Mouse (Mus musculus) neural tube, embryonic 14.5 days (tissue): ENCODE data around the gene Pitpna. TPM values are rescaled to one million over a fixed set of nuclear protein-coding genes. Genes with fewer than 3 reads are reported as not detected.

Experiments
- ATAC-seq: fragments of 200-750 bp; cut with Nextera tagmentation; 2 replicates; pipeline ENCODE4 v1.8.0; 2017; ENCODE audit warnings: low read depth, mild to moderate bottlenecking, moderate TSS enrichment, moderate library complexity
- H3K27ac ChIP-seq: fragments of 300-500 bp; sonication (generic); 2 replicates; pipeline ENCODE4 v1.5.1; 2014; ENCODE audit warnings: low read depth, mild to moderate bottlenecking, control low read depth, low read length, moderate library complexity, mixed read lengths
- H3K27me3 ChIP-seq: fragments of 300-500 bp; sonication (generic); 2 replicates; pipeline ENCODE4 v1.6.1; 2014; ENCODE audit warnings: low read length; ENCODE audit not compliant: control insufficient read depth, insufficient read depth
- H3K36me3 ChIP-seq: fragments of 300-500 bp; sonication (generic); 2 replicates; pipeline ENCODE4 v1.6.1; 2014; ENCODE audit warnings: low read length, mixed read lengths; ENCODE audit not compliant: control insufficient read depth, insufficient read depth
- H3K4me1 ChIP-seq: fragments of 300-500 bp; sonication (generic); 2 replicates; pipeline ENCODE4 v1.6.1; 2014; ENCODE audit warnings: low read length; ENCODE audit not compliant: control insufficient read depth, insufficient read depth
- H3K4me2 ChIP-seq: fragments of 300-500 bp; sonication (generic); 2 replicates; pipeline ENCODE4 v1.6.1; 2014; ENCODE audit warnings: mild to moderate bottlenecking, low read depth, low read length, control low read depth
- H3K4me3 ChIP-seq: fragments of 300-500 bp; sonication (generic); 2 replicates; pipeline ENCODE4 v1.5.1; 2014; ENCODE audit warnings: low read depth, low read length, control low read depth, mixed read lengths
- H3K9ac ChIP-seq: fragments of 300-500 bp; sonication (generic); replicated peaks from 2 replicates; pipeline ENCODE4 v1.6.1; 2014; ENCODE audit warnings: low read depth, mild to moderate bottlenecking, control low read depth, low read length, mixed read lengths
- H3K9me3 ChIP-seq: fragments of 300-500 bp; sonication (generic); 2 replicates; pipeline ENCODE4 v1.6.1; 2016; ENCODE audit warnings: low read length; ENCODE audit not compliant: control insufficient read depth
- WGBS: fragments of 180-500 bp; shearing (Covaris S2); extraction: QIAGEN DNeasy Blood & Tissue Kit; methylation state at CpG from one replicate; pipeline ENCODE4 v1.1.7; 2014; 5-methylcytosine and 5-hydroxymethylcytosine counted together
- polyA plus RNA-seq: library from polyadenylated mRNA; unstranded; fragments of >200 nt; fragmentation: Nextera tagmentation; extraction: Ambion mirVana; gene quantifications from 2 replicates; pipeline ENCODE4 v1.2.1, GENCODE M21; 2014

Pitpna gene
- polyA plus RNA-seq, 1 experiment from 2014 or later, result 128 TPM

DNA sequence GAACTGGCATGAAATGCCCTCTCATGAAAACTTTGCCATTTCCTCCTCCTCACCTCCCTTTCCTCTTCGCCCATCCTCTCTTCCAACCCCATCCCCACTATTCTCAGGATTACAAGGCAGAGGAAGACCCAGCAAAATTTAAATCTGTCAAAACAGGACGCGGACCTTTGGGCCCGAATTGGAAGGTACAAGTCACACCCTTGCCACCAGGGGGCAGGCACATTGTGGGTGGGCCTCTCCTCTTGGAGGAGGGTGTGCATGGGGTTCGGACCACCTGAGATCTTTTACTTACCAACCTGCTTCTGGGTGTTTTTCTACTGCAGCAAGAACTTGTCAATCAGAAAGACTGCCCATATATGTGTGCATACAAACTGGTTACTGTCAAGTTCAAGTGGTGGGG is 31.2 kb downstream of the Pitpna start:
- H3K4me3 ChIP-seq, result no peak overlapping the region
- H3K36me3 ChIP-seq, result peaks cover 45% of the 10 kb centered on the region
- H3K27ac ChIP-seq, result no peak overlapping the region
- ATAC-seq, result no peak
- H3K9ac ChIP-seq, result no peak overlapping the region
- 84% methylated on average over 5 of the region's 5 CpGs for WGBS
- H3K9me3 ChIP-seq, result no peaks in the 10 kb centered on the region
- H3K4me1 ChIP-seq, result no peaks in the 10 kb centered on the region
- H3K27me3 ChIP-seq, result no peaks in the 10 kb centered on the region
- no peak overlapping the region for H3K4me2 ChIP-seq

DNA sequence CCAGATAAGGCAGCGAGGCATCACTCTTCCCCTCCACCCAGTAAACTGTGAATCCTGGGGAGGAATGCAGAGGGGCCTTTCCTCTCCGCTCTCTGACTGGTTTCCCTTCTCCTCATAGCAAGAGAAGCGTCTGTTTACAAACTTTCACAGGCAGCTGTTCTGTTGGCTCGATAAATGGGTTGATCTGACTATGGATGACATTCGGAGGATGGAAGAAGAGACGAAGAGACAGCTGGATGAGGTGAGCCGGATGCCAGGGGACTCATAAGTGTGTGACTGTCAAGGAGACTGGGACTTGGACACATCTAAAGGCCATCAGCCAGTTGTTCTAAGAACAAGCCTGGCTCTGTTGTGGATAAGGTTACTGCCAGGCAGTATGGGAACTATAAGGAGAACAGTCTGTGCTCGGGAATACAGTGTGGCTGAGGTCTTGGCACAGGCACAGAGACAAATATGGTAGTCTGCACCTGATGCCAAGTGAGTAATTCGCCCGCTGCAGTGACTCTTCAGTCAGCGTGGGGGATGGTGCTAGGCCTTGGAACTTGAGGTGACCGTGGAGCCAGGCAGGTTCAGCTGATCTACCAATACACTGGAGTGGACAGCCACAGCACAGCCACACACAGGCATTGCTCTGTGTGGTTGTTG is 32.4 kb downstream of the Pitpna start:
- H3K4me1 ChIP-seq, result no peaks in the 10 kb centered on the region
- ATAC-seq, result no peak
- no peak overlapping the region for H3K9ac ChIP-seq
- H3K4me2 ChIP-seq, result no peak overlapping the region
- no peaks in the 10 kb centered on the region for H3K27me3 ChIP-seq
- peaks cover 46% of the 10 kb centered on the region for H3K36me3 ChIP-seq
- no peak overlapping the region for H3K27ac ChIP-seq
- 93% methylated on average over 12 of the region's 12 CpGs for WGBS
- H3K4me3 ChIP-seq, result no peak overlapping the region
- H3K9me3 ChIP-seq, result no peaks in the 10 kb centered on the region

DNA sequence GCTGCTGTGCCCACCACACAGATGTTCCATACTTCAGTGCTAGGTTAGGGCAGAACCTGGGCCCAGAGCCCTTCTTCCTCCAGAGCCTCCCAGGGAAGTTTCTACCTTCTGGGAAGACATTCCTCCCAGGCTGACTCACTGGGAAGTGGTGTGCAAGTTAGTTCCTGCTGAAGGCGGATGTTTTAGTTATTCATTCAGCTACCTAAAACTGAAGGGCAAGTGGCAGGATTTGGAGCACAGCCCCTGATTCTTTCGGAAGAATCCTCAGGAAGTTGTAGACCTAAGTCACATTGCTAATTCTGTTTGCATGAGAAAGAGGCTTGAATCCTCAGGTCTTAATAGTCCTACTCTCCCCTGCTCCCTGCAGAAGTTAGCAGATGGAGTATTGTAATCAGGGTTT is 33.5 kb downstream of the Pitpna start:
- no peak overlapping the region for H3K4me3 ChIP-seq
- H3K27ac ChIP-seq, result no peak overlapping the region
- H3K36me3 ChIP-seq, result peaks cover 51% of the 10 kb centered on the region
- H3K27me3 ChIP-seq, result no peaks in the 10 kb centered on the region
- no peaks in the 10 kb centered on the region for H3K9me3 ChIP-seq
- no peaks in the 10 kb centered on the region for H3K4me1 ChIP-seq
- H3K9ac ChIP-seq, result no peak overlapping the region
- 86% methylated on average over 2 of the region's 2 CpGs for WGBS
- H3K4me2 ChIP-seq, result no peak overlapping the region
- ATAC-seq, result no peak

DNA sequence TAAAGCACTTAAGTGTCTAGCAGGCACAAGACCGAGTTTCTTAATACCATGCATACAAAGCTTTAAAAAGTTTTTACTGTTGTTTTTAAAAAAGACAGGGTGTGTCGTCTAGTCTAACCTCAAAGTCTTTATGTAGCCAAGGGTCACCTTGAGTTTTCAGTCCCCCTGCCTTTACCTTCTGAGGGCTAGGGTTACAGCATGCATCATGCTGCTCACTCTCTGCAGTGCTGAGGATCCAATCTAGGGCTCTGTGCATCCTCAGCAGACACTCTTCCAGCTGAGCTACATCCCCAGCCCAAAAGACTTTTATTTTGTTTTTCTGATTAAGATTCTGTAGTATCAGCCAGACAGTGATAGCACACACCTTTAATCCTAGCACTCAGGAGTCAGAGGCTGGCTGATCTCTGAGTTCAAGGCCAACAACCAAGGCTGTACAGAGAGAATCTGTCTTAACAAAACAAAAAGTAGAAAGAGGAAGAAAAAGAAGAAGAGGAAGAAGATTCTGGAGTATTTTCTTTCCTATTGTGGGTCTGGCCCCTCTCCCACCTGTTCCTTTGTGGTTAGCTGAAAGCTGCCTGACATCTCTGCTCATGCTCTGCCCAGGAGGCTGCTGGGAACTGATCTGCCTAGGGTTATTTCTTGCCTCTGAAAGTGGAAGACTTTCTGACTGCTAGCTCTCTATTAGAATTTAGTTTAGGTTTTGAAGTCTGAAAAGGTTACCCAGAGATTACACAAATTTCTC is 34.9 kb downstream of the Pitpna start:
- no peak overlapping the region for H3K4me2 ChIP-seq
- WGBS, result 93% methylated on average over 2 of the region's 2 CpGs
- H3K4me1 ChIP-seq, result no peaks in the 10 kb centered on the region
- no peak for ATAC-seq
- H3K9ac ChIP-seq, result no peak overlapping the region
- H3K36me3 ChIP-seq, result peaks cover 58% of the 10 kb centered on the region
- no peaks in the 10 kb centered on the region for H3K9me3 ChIP-seq
- H3K4me3 ChIP-seq, result no peak overlapping the region
- no peaks in the 10 kb centered on the region for H3K27me3 ChIP-seq
- H3K27ac ChIP-seq, result no peak overlapping the region

DNA sequence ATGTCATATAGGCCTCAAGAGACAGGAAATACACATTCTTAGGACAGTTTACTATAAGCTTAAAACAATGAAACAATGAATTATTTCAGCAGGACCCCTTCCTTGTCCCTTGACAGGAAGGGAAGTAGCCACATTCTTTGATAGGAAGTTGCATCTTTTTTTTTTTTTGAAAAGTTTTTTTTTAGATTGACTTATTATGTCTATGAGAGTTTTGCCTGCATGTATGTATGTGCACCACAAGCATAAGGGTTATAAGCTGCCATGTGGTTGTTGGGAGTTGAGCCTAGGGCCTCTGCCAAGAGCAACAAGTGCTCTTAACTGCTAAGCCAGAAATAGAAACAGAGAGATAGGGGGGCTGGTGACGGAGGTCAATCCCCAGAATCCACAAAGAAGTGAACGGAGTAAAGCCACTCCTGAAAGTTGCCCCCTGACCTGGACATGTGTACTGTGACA is 36.2 kb downstream of the Pitpna start:
- Histone ChIP-seq H3K27me3 (no peaks in the 10 kb centered on the region), H3K4me3 (no peak overlapping the region), H3K4me1 (no peaks in the 10 kb centered on the region), H3K9ac (no peak overlapping the region), H3K9me3 (no peaks in the 10 kb centered on the region), H3K36me3 (peaks cover 63% of the 10 kb centered on the region), H3K4me2 (no peak overlapping the region), H3K27ac (no peak overlapping the region)
- WGBS, result 76% methylated on average over 2 of the region's 2 CpGs
- no peak for ATAC-seq

DNA sequence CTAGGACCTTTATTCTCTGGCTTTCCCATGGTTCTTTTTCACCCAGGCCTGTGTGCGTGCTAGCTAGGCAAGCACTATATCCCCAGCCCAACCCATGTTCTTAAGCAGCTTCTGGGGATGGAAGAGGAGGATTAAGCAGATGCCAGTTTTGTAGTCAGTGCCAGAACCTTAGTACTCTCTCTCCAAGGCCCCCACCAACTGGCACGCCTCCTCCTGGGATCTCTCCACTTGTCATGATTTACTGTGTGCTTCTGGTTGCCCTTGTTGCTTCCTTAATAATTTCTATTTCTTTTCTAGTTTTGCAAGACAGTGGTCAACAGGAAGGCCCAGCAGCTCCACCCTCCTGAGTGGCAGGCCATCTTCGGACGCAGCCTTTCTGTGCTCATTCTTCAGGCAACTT is 37.9 kb downstream of the Pitpna start:
- H3K36me3 ChIP-seq, result peaks cover 51% of the 10 kb centered on the region
- 96% methylated on average over 4 of the region's 4 CpGs for WGBS
- H3K9me3 ChIP-seq, result no peaks in the 10 kb centered on the region
- no peak overlapping the region for H3K4me3 ChIP-seq
- no peak for ATAC-seq
- H3K4me2 ChIP-seq, result no peak overlapping the region
- H3K4me1 ChIP-seq, result no peaks in the 10 kb centered on the region
- no peaks in the 10 kb centered on the region for H3K27me3 ChIP-seq
- no peak overlapping the region for H3K27ac ChIP-seq
- no peak overlapping the region for H3K9ac ChIP-seq

DNA sequence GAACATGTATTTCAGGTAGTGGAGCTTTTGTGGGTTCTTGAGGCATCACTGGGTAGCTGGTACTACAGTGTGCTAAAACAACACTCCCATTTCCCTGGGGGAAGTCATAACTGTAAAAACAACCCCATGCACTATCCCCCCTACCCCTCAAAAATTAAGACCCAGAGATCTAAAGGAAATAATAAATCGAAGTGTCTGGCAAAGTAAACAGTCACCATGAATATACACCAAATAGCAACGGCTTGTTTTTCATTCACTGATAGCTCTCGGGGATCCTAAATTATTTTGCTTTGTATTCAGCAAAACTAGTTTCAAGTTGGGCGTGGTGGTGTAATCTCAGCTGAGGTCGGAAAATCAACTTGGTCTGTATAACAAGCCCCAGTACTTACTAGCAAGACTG is 42.2 kb downstream of the Pitpna start:
- Histone ChIP-seq H3K27me3 (no peaks in the 10 kb centered on the region), H3K4me3 (peak overlapping the region; percentile 69), H3K9ac (peak overlapping the region; percentile 65), H3K27ac (peak overlapping the region; percentile 78), H3K9me3 (no peaks in the 10 kb centered on the region), H3K4me2 (peak overlapping the region; percentile 71), H3K36me3 (peaks cover 42% of the 10 kb centered on the region), H3K4me1 (peaks cover 10% of the 10 kb centered on the region)
- ATAC-seq, result no peak
- WGBS, result 10% methylated on average over 5 of the region's 5 CpGs

DNA sequence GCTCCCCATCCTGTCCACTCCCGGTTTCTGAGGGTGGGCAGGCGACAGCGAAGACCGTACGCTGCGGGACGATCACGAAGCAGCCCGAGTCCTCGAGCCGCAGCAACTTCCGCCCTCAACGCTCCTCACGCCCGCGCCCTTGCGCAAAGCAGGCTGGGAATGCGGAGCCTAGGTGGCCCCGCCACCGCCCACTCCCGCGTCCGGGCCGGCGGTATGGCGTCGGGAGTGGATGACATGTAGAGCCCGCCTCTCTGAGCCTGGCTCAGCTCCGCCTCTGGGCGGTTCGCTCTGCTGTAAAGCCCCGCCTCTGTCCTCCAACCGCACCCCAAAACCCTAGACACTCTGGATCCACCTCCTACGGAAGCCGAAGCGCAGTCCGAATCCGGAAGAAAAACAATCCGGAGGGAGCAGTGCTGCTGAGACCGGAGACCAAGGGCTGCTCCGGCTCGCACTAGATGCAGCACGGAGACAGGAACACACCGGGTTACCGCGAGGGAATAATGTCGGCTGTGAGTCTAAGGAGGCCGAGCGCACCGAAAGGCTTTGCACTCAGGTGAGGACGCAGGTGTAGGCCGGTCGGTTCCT is 42.8 kb downstream of the Pitpna start, which contains the start of gene Inpp5k:
Inpp5k (plus strand) TSS at position 344 of the 585 bp plus-strand sequence.
- Histone ChIP-seq H3K4me3 (peak within 1 kb of the TSS; percentile 69), H3K27ac (peak within 1 kb of the TSS; percentile 78), H3K36me3 (peaks cover 36% of the 10 kb centered on the region), H3K27me3 (no peaks in the 10 kb centered on the region), H3K9ac (peak within 1 kb of the TSS; percentile 65), H3K4me2 (peak within 1 kb of the TSS; percentile 71), H3K4me1 (peaks cover 10% of the 10 kb centered on the region), H3K9me3 (no peaks in the 10 kb centered on the region)
- under 1% methylated on average over 53 of the region's 53 CpGs for WGBS
- peak; percentile 99 for ATAC-seq
